Mouse (Mus musculus) spleen, postnatal 14 days (tissue): ENCODE data around the gene Mum1.

Experiments
- DNase-seq, 2 experiments: peaks; one replicate each; pipeline ENCODE4 v3.0.0; 2021 to 2022; ENCODE audit warnings: low spot score in 2 of 2

Gene Mum1

DNA sequence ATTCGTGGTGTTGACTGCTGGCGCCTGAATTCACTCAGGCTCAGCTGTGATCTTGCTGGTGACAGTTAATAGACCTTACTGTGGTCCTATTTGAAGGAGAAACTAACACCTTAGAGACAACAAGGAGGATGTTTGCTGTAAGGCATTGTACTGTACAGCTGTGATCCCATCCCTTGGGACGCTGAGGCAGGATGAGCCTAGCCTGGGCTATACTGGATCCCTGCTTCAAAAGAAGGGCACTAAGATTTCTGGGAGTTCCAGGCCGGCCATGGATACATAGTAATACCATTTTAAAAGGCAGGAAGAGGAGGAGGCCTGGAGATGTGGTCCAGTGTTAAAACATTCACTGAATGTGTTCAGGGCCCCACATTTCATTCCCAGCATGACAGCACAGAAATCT, 24.3 kb downstream of the Mum1 start:
- no peak for DNase-seq

DNA sequence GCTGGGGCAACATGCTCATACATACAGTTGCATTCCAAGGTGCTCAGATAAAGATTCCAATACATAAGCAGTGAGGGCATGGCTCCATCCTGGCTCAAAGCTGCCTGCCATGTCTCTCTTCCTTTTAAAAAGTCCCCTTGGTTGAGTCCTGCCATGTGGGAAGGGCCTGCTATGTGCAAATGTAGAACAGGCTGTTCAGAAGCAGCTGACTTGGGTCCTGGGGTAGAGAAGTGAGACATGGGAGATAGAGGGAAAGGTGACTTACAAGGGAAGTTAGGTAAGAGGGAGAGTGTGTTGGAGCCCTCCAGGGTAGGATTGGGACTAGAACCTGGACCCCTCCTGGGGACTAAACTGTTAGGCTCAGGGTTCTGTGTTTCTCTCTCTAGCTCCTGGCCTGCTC, 25.8 kb downstream of the Mum1 start:
- DNase-seq = no peak

DNA sequence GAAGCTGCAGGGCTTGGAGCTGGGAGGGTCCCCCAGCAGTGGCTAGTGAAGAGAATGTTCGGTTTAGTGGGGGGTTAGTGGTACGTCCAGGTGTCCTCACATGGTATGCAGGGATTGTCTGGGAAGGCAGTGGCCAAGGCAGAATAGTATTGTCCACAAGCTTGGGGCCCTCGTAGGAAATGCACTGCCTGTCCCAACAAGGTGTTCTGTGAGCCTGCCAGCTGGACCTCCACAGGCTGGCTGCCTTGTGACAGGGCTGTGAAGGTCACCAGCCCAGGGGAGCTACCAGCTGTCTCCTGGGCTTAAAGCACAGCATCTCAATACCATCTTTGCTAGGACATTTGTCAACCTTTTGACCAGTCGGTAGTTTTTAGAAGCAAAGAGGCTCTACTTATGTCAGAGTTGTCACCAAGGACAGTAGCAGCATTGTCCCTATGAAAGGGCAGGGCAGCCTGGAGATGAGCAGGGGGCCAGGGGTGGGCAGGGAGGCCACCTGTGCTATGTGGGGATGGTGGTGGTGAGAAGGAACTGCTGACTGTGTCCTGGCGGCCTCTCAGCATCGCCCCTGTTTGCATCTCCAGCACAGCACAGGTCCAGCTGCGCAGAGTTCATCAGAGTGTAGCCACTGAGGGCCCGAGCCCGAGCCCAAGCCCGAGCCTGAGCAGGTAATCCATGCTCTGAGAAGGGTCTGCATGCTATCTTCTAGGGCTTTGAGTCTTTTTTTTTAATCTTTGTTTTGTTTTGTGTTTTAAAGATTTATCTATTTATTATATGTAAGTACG, 26.4 kb downstream of the Mum1 start:
- no peak for DNase-seq

DNA sequence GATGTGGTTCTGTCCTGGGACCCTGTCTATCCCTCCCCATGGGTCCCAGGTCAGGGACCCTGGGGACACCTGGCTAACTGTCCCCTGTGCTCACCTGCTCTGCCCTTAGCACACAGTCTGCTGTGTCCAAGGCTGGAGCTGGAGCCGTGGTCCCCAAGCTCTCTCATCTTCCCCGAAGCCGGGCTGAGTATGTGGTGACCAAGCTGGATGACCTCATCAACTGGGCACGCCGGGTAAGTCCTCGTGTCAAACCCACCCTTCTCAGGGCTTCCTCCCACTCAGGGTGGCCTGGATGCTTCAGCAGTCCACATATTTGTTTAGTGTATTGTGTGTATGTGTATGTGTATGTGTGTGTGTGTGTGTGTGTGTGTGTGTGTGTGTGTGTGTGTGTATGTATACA, 27.3 kb downstream of the Mum1 start:
- DNase-seq = no peak

DNA sequence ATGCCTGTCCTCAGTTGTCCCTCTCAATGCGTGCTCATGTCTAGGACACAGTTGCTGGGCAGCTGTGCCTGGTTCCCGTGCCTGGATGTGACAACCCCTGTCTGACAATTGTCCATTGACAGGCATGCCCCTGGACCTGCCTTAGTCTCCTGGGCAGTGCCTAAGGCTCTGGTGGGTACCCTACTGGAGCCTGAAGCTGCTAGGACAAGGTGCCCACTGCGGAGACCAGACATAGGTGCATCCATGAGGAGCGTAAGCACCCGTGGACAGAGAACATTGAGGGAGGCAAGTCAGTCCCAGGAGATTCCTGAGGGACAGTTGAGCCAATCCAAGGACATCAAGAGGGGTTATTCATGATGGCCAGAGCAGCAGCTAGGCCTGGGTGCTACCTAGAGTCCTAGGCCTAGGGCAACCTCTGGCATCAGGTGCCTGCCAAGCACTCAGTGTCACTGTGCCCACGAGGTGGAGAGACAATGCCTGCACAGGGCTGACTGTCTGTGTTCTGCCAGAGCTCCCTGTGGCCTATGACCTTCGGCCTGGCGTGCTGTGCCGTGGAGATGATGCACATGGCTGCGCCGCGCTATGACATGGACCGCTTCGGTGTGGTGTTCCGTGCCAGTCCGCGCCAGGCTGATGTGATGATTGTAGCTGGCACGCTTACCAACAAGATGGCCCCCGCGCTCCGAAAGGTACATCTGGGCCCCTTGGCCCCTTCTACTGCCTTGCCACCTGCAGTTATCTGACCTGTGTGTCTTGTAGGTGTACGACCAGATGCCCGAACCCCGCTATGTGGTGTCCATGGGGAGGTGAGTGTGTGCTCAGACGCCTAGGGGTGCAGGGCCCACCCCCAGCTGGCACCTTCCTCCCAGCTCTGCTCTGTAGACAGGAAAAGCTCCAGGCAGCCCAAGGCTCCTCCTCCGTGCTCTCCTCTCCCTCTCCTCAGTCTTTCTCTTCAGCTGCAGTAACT, 28.4 kb downstream of the Mum1 start:
- DNase-seq = no peak

DNA sequence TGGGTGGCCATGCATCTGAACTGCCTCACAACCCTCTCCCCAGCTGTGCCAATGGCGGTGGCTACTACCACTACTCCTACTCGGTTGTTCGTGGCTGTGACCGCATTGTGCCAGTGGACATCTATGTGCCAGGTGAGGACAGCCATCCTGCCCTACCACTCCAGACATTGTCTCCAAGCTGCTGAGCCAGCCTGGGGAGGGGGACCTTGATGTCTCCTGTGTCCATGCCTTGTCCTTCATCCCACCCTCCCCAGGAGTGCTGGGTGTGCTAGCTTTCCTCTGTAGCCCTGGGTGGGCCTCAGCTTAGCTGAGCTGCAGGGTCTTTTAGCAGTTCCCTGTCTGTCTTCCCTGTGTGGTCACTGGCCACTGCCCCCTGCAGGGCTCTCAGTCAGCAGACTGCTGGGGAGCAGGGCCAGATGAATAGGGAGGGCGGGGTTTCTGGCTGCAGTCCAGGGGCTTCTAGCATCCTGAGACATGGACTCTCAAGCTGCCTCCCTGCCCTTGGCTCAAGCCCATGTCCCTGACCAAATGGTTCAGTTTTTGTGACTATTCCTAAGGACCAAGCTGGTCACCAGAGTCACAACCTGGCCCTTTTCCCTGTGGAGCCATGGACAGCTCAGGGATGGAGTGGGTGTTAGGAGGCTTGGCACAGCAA, 29.8 kb downstream of the Mum1 start:
- no peak for DNase-seq

GRCm38 (mm10) chr10:80257936-80258335, 31.7 kb downstream of the Mum1 start:
- no peak for DNase-seq

- no peak for DNase-seq
Measured at GRCm38 (mm10) chr10:80258752-80259462, 32.7 kb downstream of the Mum1 start.

DNA sequence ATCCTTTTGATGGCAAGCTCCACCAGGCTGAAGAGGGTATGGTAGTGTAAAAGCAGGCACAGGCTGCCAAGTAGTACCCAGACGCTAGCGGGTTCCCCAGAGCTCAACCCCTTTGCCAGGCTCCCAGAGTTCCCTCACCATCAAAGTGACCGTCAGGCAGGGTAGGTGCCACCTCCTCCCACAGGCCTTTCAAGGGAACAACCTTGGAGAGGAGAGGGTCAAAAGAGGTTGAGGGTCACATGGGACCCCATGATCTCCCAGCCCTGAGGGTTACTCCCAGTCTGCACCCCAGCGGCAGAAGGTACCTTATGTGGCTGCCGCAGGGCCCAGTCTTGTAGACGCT, 33.2 kb downstream of the Mum1 start:
- DNase-seq = no peak

DNA sequence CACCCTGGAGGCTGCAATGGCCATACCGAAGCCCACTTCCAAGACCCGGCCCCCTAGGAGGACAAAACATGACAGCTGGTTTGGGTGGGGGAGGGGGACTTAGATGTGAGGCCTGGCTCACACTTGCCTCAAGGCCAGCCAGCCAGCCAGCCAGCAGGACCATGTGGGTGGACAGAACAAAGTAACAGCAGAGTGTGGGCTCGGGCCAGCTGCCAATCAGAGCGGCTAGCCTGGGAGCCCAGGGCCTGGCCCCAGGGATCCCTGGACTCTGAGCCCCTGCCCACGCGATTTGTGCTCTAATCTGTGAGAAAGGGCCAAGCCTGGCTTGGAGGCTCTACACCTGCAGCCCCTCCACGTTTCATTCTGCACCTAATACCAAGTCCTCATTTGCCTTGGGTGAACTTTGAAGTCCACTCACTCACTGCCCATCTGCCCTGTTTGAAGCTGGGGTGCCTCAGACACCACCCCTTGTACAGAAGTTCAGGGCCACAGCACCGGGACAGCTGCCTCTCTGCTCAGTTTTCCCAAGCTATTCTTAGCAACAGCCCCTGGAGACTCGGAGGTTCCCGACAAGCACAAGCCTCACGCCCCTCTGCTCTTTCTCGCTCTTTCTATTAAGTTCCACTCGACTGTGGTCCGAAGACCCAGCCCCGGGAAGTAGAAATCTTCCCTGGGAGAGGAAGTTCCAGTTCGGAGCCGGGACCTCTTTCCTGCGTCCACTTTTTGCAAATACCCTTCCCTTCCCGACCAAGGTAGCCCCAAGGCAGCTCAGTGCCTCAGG, 33.8 kb downstream of the Mum1 start:
- DNase-seq = no peak

- peak; percentile 92 to 94 for DNase-seq
Measured at GRCm38 (mm10) chr10:80260642-80261584, 34.7 kb downstream of the Mum1 start, which contains the start of the genes Gamt and Dazap1. Gamt (minus strand) TSS chr10:80261012. Dazap1 (plus strand) TSS chr10:80261486.

DNA sequence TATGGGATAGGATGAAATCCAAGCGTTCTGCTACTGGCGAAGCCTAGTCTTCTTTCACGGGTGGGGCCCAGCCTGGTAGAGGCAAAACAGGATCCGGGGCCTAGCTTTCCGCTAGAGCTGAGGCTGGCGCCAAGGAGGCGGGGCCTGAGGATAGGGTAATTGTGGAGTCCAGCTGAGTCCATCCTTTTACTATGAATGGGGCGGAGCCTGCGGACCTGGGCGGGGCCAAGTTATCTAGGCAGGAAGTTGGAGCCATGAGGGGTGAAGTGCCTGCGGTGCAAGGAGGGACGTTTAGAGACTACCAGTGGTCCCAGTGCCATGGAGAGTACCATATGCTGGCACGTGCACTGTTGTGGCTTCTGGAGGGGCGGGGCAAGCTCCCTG, 35.3 kb downstream of the Mum1 start:
- peak; percentile 86 to 87 for DNase-seq

DNA sequence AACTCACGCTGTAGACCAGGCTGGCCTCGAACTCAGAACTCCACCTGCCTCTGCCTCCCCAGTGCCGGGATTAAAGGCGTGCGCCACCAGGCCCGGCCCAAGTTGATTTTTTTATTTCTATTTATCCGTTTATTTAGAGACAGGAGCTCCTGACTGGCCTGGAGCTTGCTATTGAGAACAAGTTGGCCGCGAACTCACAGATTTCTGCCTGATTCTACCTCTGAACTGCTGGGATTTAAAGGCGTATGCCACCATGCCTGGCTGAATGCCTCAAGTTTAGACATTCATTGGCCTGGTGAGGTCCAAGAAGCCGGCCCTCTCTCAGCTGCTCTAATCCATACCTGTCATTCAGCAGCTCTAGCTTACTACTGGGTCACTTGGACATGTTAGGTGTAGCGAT, 35.9 kb downstream of the Mum1 start:
- DNase-seq = no peak

DNA sequence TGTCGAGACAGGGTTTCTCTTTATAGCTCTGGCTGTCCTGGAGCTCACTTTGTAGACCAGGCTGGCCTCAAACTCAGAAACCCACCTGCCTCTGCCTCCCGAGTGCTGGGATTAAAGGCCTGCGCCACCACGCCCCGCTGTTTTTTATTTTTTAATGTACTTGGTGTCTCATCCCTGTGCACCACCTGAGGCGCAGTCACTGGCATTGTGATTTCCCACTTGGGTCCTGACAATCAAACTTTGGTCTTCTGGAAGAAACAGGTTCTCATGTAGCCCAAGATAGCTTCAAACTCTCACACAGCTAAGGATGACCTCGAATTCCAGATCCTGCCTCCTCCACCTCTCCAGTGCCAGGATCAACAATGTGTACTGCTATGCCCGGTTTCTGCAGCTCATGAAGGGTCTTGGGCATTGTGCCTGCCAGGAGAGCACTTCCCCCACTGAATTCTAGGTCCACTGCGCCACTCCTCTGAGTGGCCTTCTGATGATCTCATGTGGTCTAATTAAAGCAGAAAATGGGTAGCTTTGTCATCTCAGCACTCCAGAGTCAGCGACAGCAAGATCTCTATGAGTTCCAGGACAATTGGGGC, 36.6 kb downstream of the Mum1 start:
- no peak for DNase-seq

GRCm38 (mm10) chr10:80264341-80265148, 38.3 kb downstream of the Mum1 start:
- DNase-seq = peak; percentile 97 to 99

DNA sequence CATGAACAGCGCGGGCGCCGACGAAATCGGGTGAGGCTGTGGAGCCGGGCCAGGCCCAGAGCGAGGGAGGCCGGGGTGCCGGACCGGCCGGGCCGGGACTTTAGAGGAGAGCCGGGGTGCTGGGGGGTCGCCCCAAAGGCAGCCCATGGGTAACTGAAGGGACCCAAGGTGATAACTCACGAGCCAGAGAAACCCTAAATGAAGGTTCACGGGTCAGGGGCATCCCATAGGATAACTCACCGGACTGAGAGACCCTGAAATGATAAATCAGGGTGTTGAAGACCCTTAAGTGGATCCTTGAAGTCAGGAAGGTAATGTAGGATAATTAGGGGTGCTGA, 38.9 kb downstream of the Mum1 start:
- DNase-seq = no peak

DNA sequence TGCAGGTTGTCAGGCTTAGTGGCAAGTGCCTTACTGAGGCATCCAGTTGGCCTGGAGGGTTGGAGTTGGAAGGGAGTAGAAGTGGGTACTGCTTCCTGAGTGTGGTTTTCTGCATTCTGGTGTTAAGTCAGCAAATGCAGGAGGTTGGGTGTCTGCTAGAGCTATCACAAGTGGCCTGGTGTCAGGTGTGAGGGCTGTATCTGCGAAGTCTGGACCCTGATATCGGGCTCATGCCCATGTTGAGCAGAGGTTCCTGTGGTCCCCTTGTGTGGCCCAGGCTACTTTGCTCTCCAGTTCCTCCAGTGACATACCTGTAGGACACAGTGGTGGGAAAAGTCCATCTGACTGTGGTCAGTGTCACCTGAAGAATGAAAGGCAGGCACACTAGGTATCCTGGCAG, 43.9 kb downstream of the Mum1 start:
- no peak for DNase-seq

DNA sequence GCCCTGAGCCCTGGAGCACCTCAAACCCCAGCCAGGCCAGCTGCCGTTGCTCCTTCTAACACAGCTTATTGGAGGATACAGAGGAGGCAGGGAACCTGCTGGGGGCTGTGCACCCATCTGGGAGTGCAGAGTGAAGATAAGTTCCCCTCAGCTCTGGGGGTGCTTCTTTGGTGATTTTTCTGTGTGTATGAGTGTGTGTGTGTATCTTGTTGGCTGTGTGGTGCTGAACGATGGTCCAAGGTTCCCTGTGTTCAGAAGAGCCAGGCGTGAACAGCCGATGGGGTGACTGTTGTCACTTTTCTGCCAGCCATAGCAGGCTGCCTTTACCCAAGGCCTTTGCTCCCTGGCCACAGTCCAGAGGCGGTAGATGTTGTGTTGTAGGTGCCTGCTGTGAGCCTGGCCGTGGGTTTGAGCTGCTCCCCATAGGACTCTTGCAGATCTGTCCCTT, 44.5 kb downstream of the Mum1 start:
- DNase-seq = no peak
